Mouse (Mus musculus) MEL (cell line): ENCODE results near the gene Abcc4. TPM values are rescaled to one million over a fixed set of nuclear protein-coding genes. Genes with fewer than 3 reads are reported as not detected.

Experiments used
- DNase-seq: peaks from one replicate; pipeline ENCODE4 v3.0.0; 2011; ENCODE audit warnings: low read depth, low spot score
- H3K27ac ChIP-seq: 2 replicates; pipeline ENCODE4 v1.5.1; 2012; ENCODE audit warnings: low read depth, mild to moderate bottlenecking, control low read depth, low read length, moderate library complexity; ENCODE audit not compliant: control insufficient read depth
- H3K27me3 ChIP-seq, 2 experiments: fragments of 150-350 bp in 1 of 2; sonication (generic) in 1 of 2; 2 replicates each; pipeline ENCODE4 v1.6.1; 2012; ENCODE audit warnings: low read length in 2 of 2, mild to moderate bottlenecking in 2 of 2, improper control_type of control experiment in 1 of 2, moderate library complexity in 1 of 2; ENCODE audit not compliant: insufficient read depth in 2 of 2, control insufficient read depth in 1 of 2
- H3K36me3 ChIP-seq, 2 experiments: 2 replicates each; pipeline ENCODE4 v1.6.1; 2012 to 2014; ENCODE audit warnings: low read length in 2 of 2, improper control_type of control experiment in 1 of 2, inconsistent platforms in 1 of 2, mild to moderate bottlenecking in 1 of 2; ENCODE audit not compliant: insufficient read depth in 2 of 2, control insufficient read depth in 1 of 2
- H3K4me1 ChIP-seq, 2 experiments: fragments of 150-350 bp in 1 of 2; sonication (generic) in 1 of 2; 2 replicates each; pipeline ENCODE4 v1.6.1; 2012; ENCODE audit warnings: low read length in 2 of 2, improper control_type of control experiment in 1 of 2, mild to moderate bottlenecking in 1 of 2; ENCODE audit not compliant: insufficient read depth in 2 of 2, control insufficient read depth in 1 of 2
- H3K4me3 ChIP-seq, 2 experiments: fragments of 150-350 bp in 1 of 2; sonication (generic) in 1 of 2; 2 replicates each; pipeline ENCODE4 v1.5.1; 2012; ENCODE audit warnings: low read depth in 2 of 2, low read length in 2 of 2, mild to moderate bottlenecking in 2 of 2, moderate library complexity in 2 of 2, control low read depth in 1 of 2, improper control_type of control experiment in 1 of 2; ENCODE audit not compliant: control insufficient read depth in 1 of 2, insufficient read depth in 1 of 2
- H3K79me2 ChIP-seq: 2 replicates; pipeline ENCODE4 v1.6.1; 2012; ENCODE audit warnings: mild to moderate bottlenecking, low read length, moderate library complexity; ENCODE audit not compliant: control insufficient read depth, poor library complexity, insufficient read depth
- H3K9ac ChIP-seq: 2 replicates; pipeline ENCODE4 v1.6.1; 2012; ENCODE audit warnings: low read depth, mild to moderate bottlenecking, control low read depth, low read length, moderate library complexity; ENCODE audit not compliant: control insufficient read depth, poor library complexity, severe bottlenecking
- H3K9me3 ChIP-seq: fragments of 150-350 bp; sonication (generic); replicated peaks from 2 replicates; pipeline ENCODE4 v1.6.1; 2012; ENCODE audit warnings: mild to moderate bottlenecking, low read length, improper control_type of control experiment, moderate library complexity; ENCODE audit not compliant: insufficient read depth
- BHLHE40 ChIP-seq: IDR thresholded peaks from 2 replicates; pipeline ENCODE4 v1.6.1; 2012; ENCODE audit warnings: low read depth, mild to moderate bottlenecking, inconsistent platforms, low read length, improper control_type of control experiment, borderline replicate concordance
- CHD1 ChIP-seq: IDR thresholded peaks from 2 replicates; pipeline ENCODE4 v1.6.1; 2012; ENCODE audit warnings: low read depth, mild to moderate bottlenecking, inconsistent platforms, low read length, improper control_type of control experiment
- CTCF ChIP-seq, 3 experiments: IDR thresholded peaks in 2 of 3; conservative IDR thresholded peaks in 1 of 3; 2 replicates each; pipeline ENCODE4 v1.5.1; 2011 to 2012; ENCODE audit warnings: low read length in 3 of 3, low read depth in 2 of 3, mild to moderate bottlenecking in 2 of 3, improper control_type of control experiment in 1 of 3, inconsistent platforms in 1 of 3, mixed read lengths in 1 of 3, moderate library complexity in 1 of 3; ENCODE audit not compliant: control insufficient read depth in 1 of 3, insufficient read depth in 1 of 3, poor library complexity in 1 of 3, severe bottlenecking in 1 of 3
- ELF1 ChIP-seq: IDR thresholded peaks from 2 replicates; pipeline ENCODE4 v1.6.1; 2014; ENCODE audit warnings: low read depth, mild to moderate bottlenecking, inconsistent platforms, low read length, improper control_type of control experiment, moderate library complexity
- ETS1 ChIP-seq: IDR thresholded peaks from 2 replicates; pipeline ENCODE4 v1.6.1; 2012; ENCODE audit warnings: low read depth, mild to moderate bottlenecking, inconsistent platforms, low read length, improper control_type of control experiment, moderate library complexity
- GATA1 ChIP-seq: IDR thresholded peaks from 2 replicates; pipeline ENCODE4 v1.6.1; 2011; ENCODE audit warnings: low read depth, low read length, improper control_type of control experiment
- JUND ChIP-seq: IDR thresholded peaks from 2 replicates; pipeline ENCODE4 v1.6.1; 2011; ENCODE audit warnings: low read depth, mild to moderate bottlenecking, improper control_type of control experiment, low read length
- MAFK ChIP-seq: IDR thresholded peaks from 2 replicates; pipeline ENCODE4 v1.6.1; 2011; ENCODE audit warnings: low read depth, mild to moderate bottlenecking, low read length, improper control_type of control experiment, borderline replicate concordance
- MAZ ChIP-seq: IDR thresholded peaks from 2 replicates; pipeline ENCODE4 v1.6.1; 2012; ENCODE audit warnings: low read depth, mild to moderate bottlenecking, inconsistent platforms, low read length, improper control_type of control experiment
- MXI1 ChIP-seq: IDR thresholded peaks from 2 replicates; pipeline ENCODE4 v1.6.1; 2011; ENCODE audit warnings: mild to moderate bottlenecking, low read depth, low read length, improper control_type of control experiment
- MYC ChIP-seq: IDR thresholded peaks from 2 replicates; pipeline ENCODE4 v1.6.1; 2011; ENCODE audit warnings: low read depth, mild to moderate bottlenecking, low read length, improper control_type of control experiment, moderate library complexity
- POLR2A ChIP-seq, 2 experiments: IDR thresholded peaks; 2 replicates each; pipeline ENCODE4 v1.6.1; 2011 to 2012; ENCODE audit warnings: low read length in 2 of 2, mild to moderate bottlenecking in 2 of 2, control low read depth in 1 of 2, improper control_type of control experiment in 1 of 2, low read depth in 1 of 2, moderate library complexity in 1 of 2; ENCODE audit not compliant: control insufficient read depth in 1 of 2, insufficient read depth in 1 of 2, poor library complexity in 1 of 2
- POLR2AphosphoS5 ChIP-seq: IDR thresholded peaks from 2 replicates; pipeline ENCODE4 v1.6.1; 2012; ENCODE audit warnings: low read depth, borderline replicate concordance, mild to moderate bottlenecking, inconsistent platforms, low read length, moderate library complexity, mixed read lengths
- SIN3A ChIP-seq: IDR thresholded peaks from 2 replicates; pipeline ENCODE4 v1.6.1; 2012; ENCODE audit warnings: low read length, improper control_type of control experiment, inconsistent platforms
- SMC3 ChIP-seq: IDR thresholded peaks from 2 replicates; pipeline ENCODE4 v1.6.1; 2011; ENCODE audit warnings: low read depth, low read length, improper control_type of control experiment
- TAL1 ChIP-seq: IDR thresholded peaks from 2 replicates; pipeline ENCODE4 v1.6.1; 2012; ENCODE audit warnings: mild to moderate bottlenecking, inconsistent platforms, low read length, moderate library complexity, mixed read lengths
- TBP ChIP-seq: IDR thresholded peaks from 2 replicates; pipeline ENCODE4 v1.8.0; 2011; ENCODE audit warnings: low read depth, low read length, improper control_type of control experiment
- USF1 ChIP-seq: IDR thresholded peaks from 2 replicates; pipeline ENCODE4 v1.6.1; 2014; ENCODE audit warnings: low read depth, mild to moderate bottlenecking, inconsistent platforms, low read length, improper control_type of control experiment, moderate library complexity
- ZC3H11A ChIP-seq: IDR thresholded peaks from 2 replicates; pipeline ENCODE4 v1.6.1; 2012; ENCODE audit warnings: low read depth, mild to moderate bottlenecking, inconsistent platforms, low read length, improper control_type of control experiment
- ZKSCAN1 ChIP-seq: IDR thresholded peaks from 2 replicates; pipeline ENCODE4 v1.6.1; 2012; ENCODE audit warnings: low read depth, mild to moderate bottlenecking, inconsistent platforms, low read length, improper control_type of control experiment, moderate library complexity
- ZMIZ1 ChIP-seq: IDR thresholded peaks from 2 replicates; pipeline ENCODE4 v1.6.1; 2012; ENCODE audit warnings: low read depth, mild to moderate bottlenecking, inconsistent platforms, low read length, improper control_type of control experiment, moderate library complexity
- polyA plus RNA-seq, 2 experiments: library from polyadenylated mRNA; stranded (reverse) in 1 of 2; unstranded in 1 of 2; fragments of >175 nt in 1 of 2; fragments of >200 nt in 1 of 2; gene quantifications; 2 replicates each; pipeline versions ENCODE4 v1.2.1 to v1.2.4; 2012; ENCODE audit warnings: low replicate concordance in 2 of 2, low read depth in 1 of 2; ENCODE audit not compliant: insufficient read length in 2 of 2, insufficient read depth in 1 of 2, missing spikeins in 1 of 2
- total RNA-seq: library from RNA; depleted of rRNA; stranded (reverse); fragments of 300-350 nt; gene quantifications from 2 replicates; pipeline ENCODE4 v1.2.3, GENCODE M21; 2012

The Abcc4 gene
- total and polyA plus RNA-seq, 3 experiments: 7.1 to 8.4 TPM; not detected in 1

- no peak for DNase-seq
- Histone ChIP-seq H3K9ac (no peak overlapping the region), H3K27me3 (no peaks in the 10 kb centered on the region), H3K9me3 (no peaks in the 10 kb centered on the region), H3K4me1 (no peaks in the 10 kb centered on the region), H3K36me3 (no peaks in the 10 kb centered on the region)
- TF ChIP-seq MAZ (no peak), BHLHE40 (no peak), ETS1 (no peak), MYC (no peak)
- TF ChIP-seq, all 39 proteins: peak for 0
- H3K4me3 ChIP-seq: no peak overlapping the region
- no peak overlapping the region for H3K27ac ChIP-seq
- no peaks in the 10 kb centered on the region for H3K79me2 ChIP-seq
These were observed 223.7 kb downstream of the Abcc4 start for GRCm38 (mm10) chr14:118482320-118482719.

- Histone ChIP-seq H3K9me3 (no peaks in the 10 kb centered on the region), H3K9ac (no peak overlapping the region), H3K36me3 (no peaks in the 10 kb centered on the region), H3K79me2 (no peaks in the 10 kb centered on the region), H3K4me1 (no peaks in the 10 kb centered on the region), H3K27ac (no peak overlapping the region), H3K27me3 (no peaks in the 10 kb centered on the region), H3K4me3 (no peak overlapping the region)
- TF ChIP-seq TBP (no peak), SMC3 (no peak), BHLHE40 (no peak)
- no peak for DNase-seq
These were observed 224.2 kb downstream of the Abcc4 start for GRCm38 (mm10) chr14:118481779-118482178.

GRCm38 (mm10) chr14:118476329-118476728 lies 229.7 kb downstream of the Abcc4 start:
- Histone ChIP-seq H3K27me3 (no peaks in the 10 kb centered on the region), H3K4me3 (no peak overlapping the region), H3K36me3 (no peaks in the 10 kb centered on the region), H3K9ac (no peak overlapping the region), H3K79me2 (no peaks in the 10 kb centered on the region), H3K4me1 (no peaks in the 10 kb centered on the region), H3K9me3 (no peaks in the 10 kb centered on the region), H3K27ac (no peak overlapping the region)
- TF ChIP-seq ZC3H11A: no peak
- no peak for DNase-seq

- H3K4me1 ChIP-seq: no peaks in the 10 kb centered on the region
- H3K27ac ChIP-seq: no peak overlapping the region
- TF ChIP-seq ELF1 (no peak), POLR2A (IDR thresholded peaks at IDR 0.05; ENCODE audit: control insufficient read depth in 1 of 2, insufficient read depth in 1 of 2, low read depth in 1 of 2, low read length in 2 of 2, poor library complexity in 1 of 2) (no peak), ZMIZ1 (no peak), USF1 (no peak), POLR2AphosphoS5 (no peak), MYC (no peak), ZC3H11A (no peak), ZKSCAN1 (no peak), MAFK (no peak), SMC3 (no peak), CHD1 (no peak), CTCF (IDR thresholded peaks at IDR 0.05 in 2 of 3, conservative IDR thresholded peaks at IDR 0.05 in 1 of 3; ENCODE audit: control insufficient read depth in 1 of 3, insufficient read depth in 1 of 3, low read depth in 2 of 3, low read length in 3 of 3, poor library complexity in 1 of 3, severe bottlenecking in 1 of 3) (no peak), TBP (no peak), SIN3A (no peak), TAL1 (no peak), GATA1 (no peak), MXI1 (no peak), JUND (no peak)
- no peaks in the 10 kb centered on the region for H3K36me3 ChIP-seq
- H3K79me2 ChIP-seq: no peaks in the 10 kb centered on the region
- no peak overlapping the region for H3K9ac ChIP-seq
- H3K9me3 ChIP-seq: no peaks in the 10 kb centered on the region
- no peak for DNase-seq
- no peak overlapping the region for H3K4me3 ChIP-seq
- H3K27me3 ChIP-seq: no peaks in the 10 kb centered on the region
These were observed 230.9 kb downstream of the Abcc4 start for GRCm38 (mm10) chr14:118475100-118475454.
